Mouse (Mus musculus) liver, embryonic 14.5 days (tissue): ENCODE results near the gene Cd46. TPM values are rescaled to one million over a fixed set of nuclear protein-coding genes. Genes with fewer than 3 reads are reported as not detected.

Experiments used
- ATAC-seq: fragments of 200-750 bp; cut with Nextera tagmentation; 2 replicates; pipeline ENCODE4 v1.8.0; 2017; ENCODE audit warnings: moderate number of reproducible peaks, mild to moderate bottlenecking, moderate library complexity; ENCODE audit not compliant: insufficient read depth
- DNase-seq, 3 experiments: peaks; one replicate each; pipeline ENCODE4 v3.0.0-alpha.2; 2012 to 2013; ENCODE audit warnings: low read depth in 3 of 3, low spot score in 3 of 3
- H3K27ac ChIP-seq: fragments of 300-500 bp; sonication (generic); 2 replicates; pipeline ENCODE4 v1.5.1; 2014; ENCODE audit warnings: moderate library complexity, mild to moderate bottlenecking, control low read depth, inconsistent platforms
- H3K27me3 ChIP-seq: fragments of 300-500 bp; sonication (generic); 2 replicates; pipeline ENCODE4 v1.6.1; 2014; ENCODE audit warnings: mild to moderate bottlenecking, low read length, moderate library complexity; ENCODE audit not compliant: control insufficient read depth, insufficient read depth
- H3K36me3 ChIP-seq: fragments of 300-500 bp; sonication (generic); replicated peaks from 2 replicates; pipeline ENCODE4 v1.6.1; 2014; ENCODE audit warnings: low read depth; ENCODE audit not compliant: control insufficient read depth, insufficient read depth
- H3K4me1 ChIP-seq, 2 experiments: fragments of 200-500 bp in 1 of 2; fragments of 300-500 bp in 1 of 2; sonication (generic) in 1 of 2; replicated peaks; 2 replicates each; pipeline ENCODE4 v1.6.1; 2012 to 2014; ENCODE audit warnings: antibody characterized with exemption in 1 of 2, inconsistent platforms in 1 of 2, low read length in 1 of 2; ENCODE audit not compliant: control insufficient read depth in 2 of 2, insufficient read depth in 2 of 2
- H3K4me2 ChIP-seq: fragments of 300-500 bp; sonication (generic); 2 replicates; pipeline ENCODE4 v1.6.1; 2014; ENCODE audit warnings: low read depth, mild to moderate bottlenecking, control low read depth, moderate library complexity
- H3K4me3 ChIP-seq, 2 experiments: fragments of 200-500 bp in 1 of 2; fragments of 300-500 bp in 1 of 2; sonication (generic) in 1 of 2; 2 replicates each; pipeline ENCODE4 v1.5.1; 2012 to 2014; ENCODE audit warnings: low read depth in 2 of 2, low read length in 2 of 2, mild to moderate bottlenecking in 2 of 2, control low read depth in 1 of 2, inconsistent platforms in 1 of 2, moderate library complexity in 1 of 2; ENCODE audit not compliant: insufficient read depth in 1 of 2
- H3K9ac ChIP-seq: fragments of 300-500 bp; sonication (generic); replicated peaks from 2 replicates; pipeline ENCODE4 v1.6.1; 2014; ENCODE audit warnings: mild to moderate bottlenecking, control low read depth, moderate library complexity
- H3K9me3 ChIP-seq: fragments of 300-500 bp; sonication (generic); 2 replicates; pipeline ENCODE4 v1.6.1; 2016; ENCODE audit warnings: low read length, mixed read lengths; ENCODE audit not compliant: control insufficient read depth
- CTCF ChIP-seq: IDR thresholded peaks from 2 replicates; pipeline ENCODE4 v1.5.1; 2016; ENCODE audit warnings: antibody characterized with exemption, low read depth, control low read depth
- EP300 ChIP-seq: IDR thresholded peaks from 2 replicates; pipeline ENCODE4 v1.6.1; 2016; ENCODE audit warnings: antibody characterized with exemption, low read depth
- WGBS: fragments of 180-500 bp; shearing (Covaris S2); extraction: QIAGEN DNeasy Blood & Tissue Kit; methylation state at CpG from one replicate; pipeline ENCODE4 v1.1.7; 2014; ENCODE audit not compliant: insufficient replicate concordance; 5-methylcytosine and 5-hydroxymethylcytosine counted together
- polyA plus RNA-seq, 2 experiments: library from polyadenylated mRNA; depleted of rRNA in 1 of 2; stranded (reverse) in 1 of 2; unstranded in 1 of 2; fragments of >200 nt; fragmentation: Nextera tagmentation in 1 of 2; extraction: Ambion mirVana in 1 of 2; gene quantifications; 2 replicates each; pipeline versions ENCODE4 v1.2.1 to v1.2.3; 2012 to 2014

Cd46 gene
- polyA plus RNA-seq, 2 experiments: 0.93 to 1.5 TPM

DNA sequence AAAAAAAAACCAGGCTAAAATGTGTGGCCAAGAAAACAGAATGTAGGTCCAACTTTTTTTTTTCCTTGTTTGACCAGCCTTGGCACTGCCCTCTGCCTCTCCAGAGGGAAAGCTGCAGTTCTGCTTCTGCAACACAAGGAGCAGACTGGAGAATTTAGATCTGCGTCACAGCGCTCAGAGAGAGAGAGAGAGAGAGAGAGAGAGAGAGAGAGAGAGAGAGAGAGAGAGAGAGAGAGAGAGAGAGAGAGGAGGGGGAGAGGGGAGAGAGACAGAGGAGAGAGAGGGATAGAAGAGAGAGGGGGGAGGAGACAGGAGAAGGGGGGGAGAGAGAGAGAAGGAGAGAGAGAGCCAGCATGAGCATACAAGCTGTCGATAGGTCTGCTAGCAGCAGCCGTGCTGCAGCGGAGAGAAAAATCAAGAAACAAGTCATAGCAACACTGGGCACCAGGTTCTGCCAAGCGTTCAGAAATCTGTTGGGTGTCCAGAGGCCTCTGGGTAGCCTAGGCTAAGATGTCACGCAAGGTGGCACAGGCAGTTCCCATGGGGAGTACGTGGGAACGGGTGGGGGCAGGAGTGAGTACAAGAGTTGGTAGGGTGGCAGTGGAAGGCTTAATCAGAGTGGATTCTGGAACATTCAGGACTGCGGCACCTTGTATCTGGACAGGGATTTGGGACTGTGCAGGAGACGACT, 75.1 kb downstream of the Cd46 start:
- 65% methylated on average over 11 of the region's 11 CpGs for WGBS
- DNase-seq: no peak
- no peak overlapping the region for H3K27ac ChIP-seq
- no peak for TF ChIP-seq EP300
- TF ChIP-seq CTCF: no peak
- no peak for ATAC-seq
- H3K27me3 ChIP-seq: no peaks in the 10 kb centered on the region
- no peak overlapping the region for H3K9ac ChIP-seq
- no peaks in the 10 kb centered on the region for H3K36me3 ChIP-seq
- no peak overlapping the region for H3K4me2 ChIP-seq
- H3K9me3 ChIP-seq: no peaks in the 10 kb centered on the region
- no peaks in the 10 kb centered on the region for H3K4me1 ChIP-seq
- no peak overlapping the region for H3K4me3 ChIP-seq

DNA sequence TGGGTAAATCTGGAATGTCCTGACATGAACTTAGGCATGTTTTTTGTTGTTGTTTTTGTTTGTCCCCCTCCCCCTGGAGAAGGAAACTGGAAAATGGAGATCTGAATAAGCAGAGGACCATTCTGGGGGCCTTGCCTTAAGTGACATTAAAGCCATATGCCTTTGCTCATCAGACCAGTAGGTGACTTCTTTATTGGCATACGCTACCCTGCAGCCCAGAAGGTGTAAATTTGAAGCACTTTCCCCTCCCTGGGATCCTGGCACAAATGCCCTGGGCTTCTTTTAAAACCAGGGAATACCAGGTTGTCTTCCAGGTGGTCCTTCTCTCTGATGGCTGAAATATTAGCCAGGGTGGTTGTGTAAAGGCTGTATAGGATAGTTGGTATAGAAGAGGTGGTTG, 76.8 kb downstream of the Cd46 start:
- Histone ChIP-seq H3K27ac (no peak overlapping the region), H3K9me3 (no peaks in the 10 kb centered on the region), H3K9ac (no peak overlapping the region), H3K36me3 (no peaks in the 10 kb centered on the region), H3K27me3 (no peaks in the 10 kb centered on the region), H3K4me3 (no peak overlapping the region), H3K4me1 (no peaks in the 10 kb centered on the region), H3K4me2 (no peak overlapping the region)
- ATAC-seq (no peak), DNase-seq (no peak)
- no peak for TF ChIP-seq CTCF
- TF ChIP-seq EP300: no peak
- WGBS: 59% methylated on average over 1 of the region's 1 CpGs

DNA sequence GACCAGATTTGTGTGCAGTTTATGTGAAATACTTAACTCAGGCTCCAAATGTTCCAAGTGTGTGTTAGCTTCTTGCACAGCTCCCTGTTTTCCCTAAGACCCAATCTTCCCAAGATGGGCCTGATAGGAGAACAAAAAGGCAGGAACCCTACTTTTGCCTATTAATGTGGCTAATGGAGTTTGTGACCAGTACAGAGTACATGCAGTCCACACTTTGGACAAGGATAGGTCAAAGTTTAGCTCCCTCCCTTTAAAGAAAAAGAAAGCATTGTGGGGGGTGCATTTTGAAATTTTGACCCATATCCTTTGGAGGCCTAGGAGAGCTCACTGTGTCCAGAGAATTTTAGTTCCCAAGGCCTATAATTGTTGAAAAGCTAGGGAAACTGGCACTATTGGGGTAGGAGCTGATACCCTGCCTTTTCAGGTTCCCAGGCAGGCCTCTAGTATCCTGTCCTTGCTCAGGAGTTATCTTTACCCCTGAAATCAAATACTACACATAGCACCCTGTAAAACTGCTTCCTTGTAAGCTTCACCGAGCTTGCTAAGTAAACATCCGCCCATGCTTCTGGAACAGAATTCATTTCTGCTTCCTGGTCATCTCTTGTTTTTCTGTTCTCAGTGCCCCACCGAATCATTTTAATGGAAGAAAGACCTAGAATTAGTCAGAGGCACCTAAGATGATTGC, 77.7 kb downstream of the Cd46 start:
- 52% methylated on average over 3 of the region's 3 CpGs for WGBS

DNA sequence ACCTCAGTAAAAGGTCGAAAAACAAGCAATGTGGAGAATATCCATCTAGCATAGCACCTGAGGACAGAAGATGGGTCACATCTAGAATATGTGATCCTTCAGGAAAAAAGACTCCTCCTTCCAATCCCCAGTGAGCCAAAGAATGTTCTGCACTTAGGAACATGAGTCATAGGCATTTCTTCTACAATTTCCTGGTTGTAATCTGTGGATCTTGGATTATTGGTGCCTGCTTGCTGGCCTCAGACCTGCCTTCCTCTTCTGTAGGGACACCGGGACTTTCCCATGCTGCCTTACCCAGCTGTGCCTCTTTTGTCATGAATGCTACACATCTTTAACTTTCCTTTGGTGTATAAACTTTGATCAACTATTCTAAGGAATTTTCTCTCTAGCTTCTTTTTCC, 79.5 kb downstream of the Cd46 start:
- Histone ChIP-seq H3K4me2 (no peak overlapping the region), H3K27me3 (no peaks in the 10 kb centered on the region), H3K27ac (no peak overlapping the region), H3K4me3 (no peak overlapping the region), H3K36me3 (no peaks in the 10 kb centered on the region), H3K9ac (no peak overlapping the region), H3K4me1 (no peaks in the 10 kb centered on the region), H3K9me3 (no peaks in the 10 kb centered on the region)
- DNase-seq: no peak
- WGBS: 43% methylated on average over 2 of the region's 2 CpGs
- TF ChIP-seq EP300: no peak
- no peak for TF ChIP-seq CTCF
- ATAC-seq: no peak

More for the DNA sequence above, 77.7 kb downstream of the Cd46 start:
- DNase-seq (no peak), ATAC-seq (no peak)
- no peaks in the 10 kb centered on the region for H3K9me3 ChIP-seq
- no peaks in the 10 kb centered on the region for H3K36me3 ChIP-seq
- H3K9ac ChIP-seq: no peak overlapping the region
- no peaks in the 10 kb centered on the region for H3K4me1 ChIP-seq
- H3K27ac ChIP-seq: no peak overlapping the region
- H3K4me2 ChIP-seq: no peak overlapping the region
- no peaks in the 10 kb centered on the region for H3K27me3 ChIP-seq
- no peak overlapping the region for H3K4me3 ChIP-seq
- TF ChIP-seq EP300 (no peak), CTCF (no peak)

DNA sequence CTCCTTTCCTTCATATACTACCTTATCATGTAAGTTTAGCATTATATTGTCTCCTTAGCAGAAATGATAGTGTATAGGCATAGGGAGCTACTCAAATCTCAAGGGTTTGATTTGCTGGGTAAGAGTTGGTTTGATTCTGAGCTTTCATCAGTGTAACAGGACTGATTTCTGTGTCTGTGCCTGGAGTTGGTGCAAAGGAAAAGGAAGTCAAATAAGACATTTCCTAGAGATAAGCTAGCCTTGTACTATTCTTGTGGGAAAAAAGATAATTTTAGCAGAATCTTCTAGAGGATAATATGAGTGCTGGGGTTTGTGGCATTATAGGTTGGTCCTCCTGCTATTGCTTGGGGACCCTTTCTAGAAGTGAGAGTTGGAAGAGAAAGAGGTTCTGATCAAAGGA, 85.8 kb downstream of the Cd46 start:
- ATAC-seq (no peak), DNase-seq (no peak)
- Histone ChIP-seq H3K4me2 (no peak overlapping the region), H3K9me3 (no peaks in the 10 kb centered on the region), H3K36me3 (no peaks in the 10 kb centered on the region), H3K27ac (no peak overlapping the region), H3K4me1 (no peaks in the 10 kb centered on the region), H3K27me3 (no peaks in the 10 kb centered on the region), H3K4me3 (no peak overlapping the region), H3K9ac (no peak overlapping the region)
- TF ChIP-seq EP300 (no peak), CTCF (no peak)
